Mouse (Mus musculus) kidney, postnatal 14 days (tissue): ENCODE results near the gene Large1.
A peak's percentile ranks its signal among the peaks of the same experiment; 100 is the strongest.
"Not testable (repeated sequence)": the region's sequence is repeated elsewhere in the genome, so short reads cannot be mapped to it uniquely, and the experiment has no call there.

ENCODE experiments used
- DNase-seq: peaks from one replicate; pipeline ENCODE4 v3.0.0; 2022; ENCODE audit warnings: mixed read lengths

The Large1 gene

DNA sequence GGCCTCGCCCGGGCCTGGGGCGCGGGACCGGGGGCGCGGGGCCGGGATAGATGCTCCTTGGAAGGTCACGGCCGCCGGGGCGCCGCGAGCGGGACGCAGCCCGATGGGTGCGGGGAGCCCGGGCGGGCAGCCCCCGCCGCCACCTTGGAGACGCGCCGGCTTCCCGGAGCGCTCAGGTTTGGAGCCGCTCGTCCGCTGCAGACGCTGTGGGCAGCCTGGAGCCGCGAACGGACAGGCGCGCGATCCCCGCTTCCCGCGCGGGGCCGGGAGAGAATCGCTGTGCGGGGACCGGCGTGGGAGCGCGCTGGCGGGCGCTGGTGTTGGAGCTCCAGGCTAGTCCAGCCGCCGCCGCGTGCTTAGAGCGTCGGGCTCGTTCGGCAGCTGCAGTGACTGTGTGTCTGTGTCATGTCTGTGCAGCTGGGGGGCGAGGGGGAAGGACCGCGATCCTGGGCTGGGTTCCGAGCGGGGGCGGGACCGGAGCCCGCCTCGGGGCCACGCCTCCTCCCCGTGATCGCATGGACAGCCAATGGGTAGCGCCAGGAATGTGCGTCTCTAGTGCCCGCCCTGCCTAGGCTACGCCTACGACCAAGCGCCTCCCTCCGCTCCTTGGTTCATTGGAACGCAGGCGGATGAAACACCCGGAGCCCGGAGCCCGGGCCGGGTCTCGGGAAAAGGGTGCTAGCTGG lies at the start of gene Large1:
Gene Large1 (minus strand): TSS at position 433 of the 686 bp plus-strand sequence.
- peak; percentile 99 for DNase-seq

DNA sequence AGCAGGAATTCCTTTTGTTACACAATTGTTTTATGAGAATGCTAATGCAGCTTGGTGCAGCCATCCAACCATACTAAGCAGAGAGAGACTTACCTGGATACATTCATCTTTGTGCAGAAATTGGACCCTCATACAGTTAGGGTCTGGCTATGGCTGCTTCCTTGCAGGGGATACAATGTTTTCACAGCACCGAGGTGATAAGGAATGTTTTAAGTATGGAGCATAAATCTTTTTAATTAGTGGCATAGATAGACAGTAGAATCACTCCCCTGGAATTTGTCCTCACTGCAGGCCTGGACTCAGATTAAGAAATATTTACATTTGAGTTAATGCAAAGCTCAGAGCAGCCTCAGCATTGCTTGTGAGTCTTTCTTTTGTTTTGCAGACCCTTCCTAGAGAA lies 47.0 kb upstream of the Large1 start:
- no peak for DNase-seq

DNA sequence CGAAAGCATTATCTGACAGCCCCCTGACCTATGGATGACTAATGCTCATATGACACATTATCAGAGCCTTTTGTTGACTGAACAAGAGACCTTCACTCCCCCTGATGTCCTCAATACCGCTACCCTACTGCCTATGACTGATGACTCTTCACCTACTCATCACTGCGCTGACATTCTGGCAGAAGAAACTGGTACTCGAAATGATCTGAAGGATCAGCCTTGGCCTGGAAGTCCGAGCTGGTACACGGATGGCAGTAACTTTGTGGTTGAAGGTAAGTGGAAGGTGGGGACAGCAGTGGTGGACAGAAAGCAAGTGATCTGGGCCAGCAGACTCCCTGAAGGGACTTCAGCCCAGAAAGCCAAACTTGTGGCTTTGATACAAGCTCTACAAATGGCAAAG lies 19.7 kb upstream of the Large1 start:
- DNase-seq: not testable (repeated sequence)

DNA sequence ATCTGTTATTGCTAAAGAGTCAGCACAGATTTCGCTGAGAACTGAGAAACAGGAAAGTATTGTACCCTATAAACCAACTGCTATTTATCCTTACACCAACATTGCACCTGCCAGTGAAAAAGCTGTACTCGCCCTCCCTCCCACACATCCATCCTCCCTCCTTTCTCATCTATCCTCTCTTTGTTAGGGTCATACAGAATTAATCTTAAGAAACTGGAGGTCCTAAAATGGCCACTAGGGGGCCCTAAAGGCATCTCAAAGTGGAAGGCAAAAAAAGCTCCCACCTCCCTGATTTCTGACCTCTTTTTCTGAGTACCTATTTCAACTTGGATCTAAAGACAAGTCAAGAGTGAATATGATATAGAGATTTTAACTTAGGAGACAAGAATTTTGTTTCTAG lies 2.6 kb upstream of the Large1 start:
- peak; percentile 69 for DNase-seq

DNA sequence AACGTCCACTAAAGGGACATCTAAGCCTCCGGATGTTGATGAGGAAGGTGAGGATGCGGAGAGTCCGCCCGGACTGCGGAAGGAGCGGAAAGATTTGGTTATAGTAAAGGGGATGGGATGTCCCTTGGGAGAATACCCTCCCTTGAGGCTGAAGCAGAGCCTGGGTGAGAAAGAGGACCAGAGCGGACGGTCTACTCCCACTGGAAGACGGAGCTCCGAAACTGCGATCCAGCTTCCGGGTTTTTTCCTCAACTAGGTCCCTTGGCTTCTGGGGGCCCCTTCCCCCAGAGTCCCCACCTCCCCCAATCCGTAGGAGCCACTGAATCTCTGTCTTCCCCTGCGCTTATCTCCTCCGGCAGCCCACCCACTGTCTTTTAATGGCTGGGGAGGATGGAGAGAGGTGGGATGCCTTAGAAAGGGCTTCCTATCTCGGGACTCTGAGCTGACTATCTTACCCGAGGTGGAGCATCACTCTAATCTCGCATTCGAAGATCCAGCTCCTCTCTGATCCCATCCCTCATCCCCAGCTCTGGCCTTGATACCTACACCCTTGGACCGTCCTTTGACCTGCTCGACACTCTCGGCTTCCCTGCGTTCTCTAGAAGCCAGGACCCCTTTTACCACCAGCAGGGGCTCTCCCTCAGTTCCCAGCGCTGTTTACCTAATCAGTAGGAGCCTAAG lies 1.0 kb upstream of the Large1 start:
- DNase-seq: peak; percentile 59

DNA sequence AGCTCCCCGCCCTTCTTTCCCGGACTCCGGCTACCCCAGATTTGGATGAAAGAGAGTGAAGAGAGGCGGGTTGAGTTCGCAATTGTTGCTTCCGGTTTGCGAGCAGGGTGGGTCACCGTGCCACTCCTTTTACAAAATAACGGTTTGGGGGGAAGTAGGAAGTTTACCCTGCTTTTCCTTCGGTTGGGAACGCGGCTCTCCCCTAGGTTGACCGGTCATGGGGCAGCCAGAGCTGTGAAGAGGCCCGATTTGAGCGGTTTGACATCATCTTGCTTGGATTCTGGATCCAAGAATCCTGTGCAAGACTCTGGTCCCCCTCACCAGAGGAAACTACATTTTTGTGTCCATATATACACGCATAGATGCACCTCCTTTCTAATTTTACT lies 447 bp upstream of the Large1 start:
- no peak for DNase-seq

DNA sequence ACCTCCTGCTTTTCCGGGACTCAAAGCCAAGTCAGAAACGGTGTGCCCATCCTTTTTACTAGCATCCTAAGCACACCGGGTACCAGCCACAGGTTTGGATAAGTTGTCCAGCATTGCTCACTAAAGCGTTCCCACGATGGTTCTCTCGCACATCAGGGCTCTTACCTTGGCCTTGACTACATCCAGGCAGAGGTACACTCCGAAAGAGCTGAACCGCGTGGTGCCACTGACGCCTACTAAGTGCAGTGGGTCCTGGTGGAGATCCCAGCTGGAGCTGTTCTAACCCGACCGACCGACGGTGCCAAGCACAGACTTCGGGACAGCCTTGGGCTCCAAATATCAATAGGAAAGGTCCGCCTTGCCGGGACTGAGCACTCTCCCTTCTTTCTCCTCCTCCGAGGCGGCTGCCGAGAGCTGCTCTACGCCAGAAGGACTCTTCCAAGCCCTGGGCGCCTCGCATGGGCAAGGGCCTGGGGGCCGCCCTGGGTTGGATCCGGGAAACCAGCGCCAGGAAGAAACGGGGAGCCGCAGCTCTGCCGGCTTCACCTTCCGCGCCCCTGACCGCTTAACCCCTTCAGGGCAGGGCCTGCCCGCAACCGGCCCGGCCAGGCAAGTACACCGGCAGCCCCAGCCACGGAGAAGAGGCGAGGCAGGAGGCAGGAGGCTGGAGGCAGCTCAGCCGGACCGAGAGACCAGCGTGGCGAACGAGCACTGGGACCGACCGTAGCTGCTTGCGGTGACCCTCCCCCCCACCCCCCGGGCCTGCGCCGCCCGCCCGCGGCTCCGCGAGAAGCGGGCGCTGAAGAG lies 836 bp downstream of the Large1 start:
- DNase-seq: peak; percentile 63

DNA sequence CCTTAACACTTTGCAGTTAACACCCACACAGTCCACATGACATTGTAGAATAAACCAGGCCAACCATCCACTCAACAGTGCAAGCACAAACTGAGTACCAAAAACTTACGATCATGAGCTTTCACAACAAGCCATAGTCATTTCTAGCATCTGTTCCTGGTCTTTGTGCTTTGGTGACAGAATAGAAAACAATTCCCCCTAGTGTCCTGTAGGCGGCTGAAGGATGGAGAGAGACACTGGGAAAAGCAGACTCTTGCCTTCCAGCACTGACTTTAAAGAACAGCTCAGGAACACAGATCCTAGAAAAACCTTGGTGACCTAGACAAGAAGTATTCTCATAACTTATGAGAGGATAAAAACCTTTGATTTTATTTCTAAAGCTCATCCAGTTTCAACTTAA lies 3.0 kb downstream of the Large1 start:
- DNase-seq: peak; percentile 24

DNA sequence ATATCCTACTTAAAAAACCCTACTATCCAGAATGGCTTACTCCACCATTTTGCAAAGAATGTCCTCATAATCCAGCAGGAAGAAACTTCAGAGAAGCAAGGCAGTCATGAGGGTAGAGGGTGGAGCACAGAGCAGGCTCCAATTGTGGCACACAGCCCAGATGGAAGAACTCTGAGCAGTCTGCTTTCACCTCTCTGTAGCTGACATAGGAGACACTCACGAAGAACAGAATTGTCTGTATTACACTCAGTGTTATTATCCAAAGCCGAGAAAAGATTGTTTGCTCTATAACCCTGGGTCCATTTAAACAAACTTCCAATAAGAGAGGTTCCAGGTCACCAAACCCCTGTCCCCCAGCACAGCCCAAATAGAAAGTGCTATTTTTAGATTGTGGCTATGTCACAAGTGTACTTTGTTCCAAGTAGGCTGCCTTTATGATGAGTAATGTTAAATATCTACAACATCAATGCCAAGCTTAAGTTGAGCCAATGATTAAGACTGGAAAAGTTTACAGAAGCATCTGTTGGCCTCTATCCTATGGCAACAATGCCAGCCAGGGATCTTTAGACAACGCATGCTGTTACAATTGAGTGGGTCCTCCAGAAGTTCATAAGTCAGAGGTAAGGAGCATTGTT lies 10.5 kb downstream of the Large1 start:
- peak; percentile 59 for DNase-seq

DNA sequence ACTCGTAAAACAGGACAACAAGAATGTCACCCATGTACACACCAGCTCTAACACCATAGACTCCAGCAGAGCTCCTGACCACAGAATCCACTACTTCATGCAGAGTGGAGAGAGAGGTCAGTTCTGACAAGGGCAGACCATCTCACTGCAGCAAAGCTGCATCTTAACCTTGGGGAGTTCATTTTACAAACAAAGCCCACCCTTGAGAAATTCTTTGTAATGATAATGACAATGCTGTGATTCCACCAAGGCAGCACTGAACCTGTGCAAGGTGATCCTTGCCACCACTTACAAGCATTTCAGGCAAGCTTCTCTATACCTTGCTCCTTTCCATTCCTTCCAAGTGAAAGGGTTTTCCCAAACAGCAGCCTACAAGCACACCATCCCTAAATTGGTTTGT lies 16.5 kb downstream of the Large1 start:
- no peak for DNase-seq

DNA sequence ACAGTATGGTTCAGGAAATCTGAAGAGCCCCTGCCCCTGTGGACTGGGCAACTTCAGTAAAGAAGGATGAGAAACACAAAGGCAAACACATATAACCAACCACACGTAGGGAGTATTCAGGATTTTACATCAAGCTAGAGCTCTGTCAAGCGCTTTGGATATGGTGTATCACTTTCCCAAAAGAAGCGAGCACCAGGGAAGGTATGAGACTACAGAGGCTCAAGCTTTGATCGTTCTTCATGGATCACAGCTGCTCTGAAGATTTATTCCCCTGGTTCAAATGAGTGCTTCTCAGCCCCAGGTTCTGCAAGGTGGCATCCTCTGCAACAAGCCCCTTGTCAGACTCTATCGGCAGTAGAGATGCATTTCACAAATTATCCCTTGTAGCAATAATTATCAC lies 24.2 kb downstream of the Large1 start:
- no peak for DNase-seq

DNA sequence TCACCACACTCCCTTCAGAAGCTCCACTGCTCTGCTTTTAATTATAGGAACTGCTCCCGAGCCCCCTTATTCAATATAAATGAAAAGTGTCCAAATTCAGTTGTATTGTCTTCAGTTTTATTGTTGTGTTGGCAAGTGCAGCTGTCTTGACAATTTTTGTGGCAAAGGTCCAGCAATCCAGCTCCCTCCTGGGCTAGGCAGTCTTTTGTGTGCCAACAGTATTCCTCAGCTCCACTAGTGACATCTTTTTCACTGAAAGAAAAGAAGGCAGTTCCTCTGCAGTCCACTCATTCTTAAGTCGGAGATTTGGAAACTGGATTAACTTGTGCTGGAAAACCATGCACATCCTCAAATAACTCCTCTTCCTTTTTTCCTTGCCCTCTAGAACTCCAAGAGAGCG lies 25.3 kb downstream of the Large1 start:
- DNase-seq: no peak

DNA sequence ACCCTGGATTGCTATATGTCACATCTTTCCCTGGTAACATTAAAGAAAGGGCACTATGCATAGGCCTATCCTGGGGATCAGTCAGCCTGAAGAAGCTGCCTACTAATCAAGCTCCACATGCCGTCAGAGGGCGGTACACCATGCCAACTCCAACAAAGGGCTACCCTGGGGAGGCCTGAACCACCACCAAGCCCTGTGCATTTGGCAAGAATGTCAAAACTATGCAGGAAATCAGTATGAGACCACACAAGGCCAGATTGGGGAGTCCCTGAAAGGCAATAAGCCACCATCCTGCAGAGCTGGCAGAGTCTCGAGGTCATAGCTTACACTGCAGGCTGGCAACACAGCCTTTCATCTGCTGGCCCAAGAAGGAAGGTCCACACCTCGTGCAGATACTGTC lies 28.7 kb downstream of the Large1 start:
- DNase-seq: no peak

DNA sequence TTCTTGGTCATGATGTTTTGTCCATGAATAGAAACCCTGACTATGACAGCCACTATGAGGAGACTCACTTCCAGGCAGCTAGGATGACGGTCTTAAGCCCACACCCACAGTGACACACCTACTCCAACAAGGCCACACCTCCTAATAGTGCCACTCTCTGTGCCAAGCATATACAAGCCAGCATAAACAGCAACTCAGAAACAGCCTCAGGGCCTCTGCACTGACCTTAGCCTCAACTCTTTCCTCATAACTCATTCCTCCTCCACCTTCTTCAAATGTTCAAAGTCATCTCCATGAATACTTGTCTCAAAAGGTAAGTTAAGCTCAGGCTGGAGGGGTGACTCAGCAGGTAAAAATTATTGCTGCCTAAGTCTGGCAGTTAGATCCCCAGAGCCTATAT lies 29.7 kb downstream of the Large1 start:
- no peak for DNase-seq

DNA sequence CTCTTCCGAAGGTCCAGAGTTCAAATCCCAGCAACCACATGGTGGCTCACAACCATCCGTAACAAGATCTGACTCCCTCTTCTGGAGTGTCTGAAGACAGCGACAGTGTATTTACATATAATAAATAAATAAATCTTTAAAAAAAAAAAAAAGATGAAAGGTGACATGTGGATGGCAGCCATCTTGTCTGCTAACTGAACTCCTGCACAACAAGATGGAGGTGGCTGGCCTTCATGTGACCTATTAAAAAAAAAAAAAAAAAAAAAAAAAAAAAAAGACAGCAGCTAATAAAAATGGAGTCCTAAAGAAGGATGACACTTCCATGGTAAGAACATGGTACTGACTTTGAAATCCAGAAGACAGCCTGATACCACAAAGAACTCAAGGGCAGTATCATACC lies 33.8 kb downstream of the Large1 start:
- not testable (repeated sequence) for DNase-seq

DNA sequence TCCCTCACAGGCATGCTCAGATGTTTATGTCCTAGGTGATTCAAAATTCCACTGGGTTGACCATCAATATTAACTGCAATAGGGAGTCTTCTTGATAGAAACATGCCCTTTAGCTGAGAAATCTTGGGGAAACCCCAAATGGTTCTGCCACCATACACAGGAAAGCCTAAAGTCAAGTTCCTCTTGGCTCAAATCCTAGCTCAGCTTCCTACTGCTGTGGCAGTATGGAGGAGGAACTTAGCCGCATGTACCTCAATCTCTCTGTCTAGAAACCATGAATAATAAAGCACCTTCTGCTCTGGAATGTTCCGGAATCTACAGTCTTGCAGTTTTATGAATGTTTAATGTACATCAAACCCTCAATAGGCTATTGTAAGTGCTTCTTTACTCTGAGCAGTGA lies 39.4 kb downstream of the Large1 start:
- no peak for DNase-seq

DNA sequence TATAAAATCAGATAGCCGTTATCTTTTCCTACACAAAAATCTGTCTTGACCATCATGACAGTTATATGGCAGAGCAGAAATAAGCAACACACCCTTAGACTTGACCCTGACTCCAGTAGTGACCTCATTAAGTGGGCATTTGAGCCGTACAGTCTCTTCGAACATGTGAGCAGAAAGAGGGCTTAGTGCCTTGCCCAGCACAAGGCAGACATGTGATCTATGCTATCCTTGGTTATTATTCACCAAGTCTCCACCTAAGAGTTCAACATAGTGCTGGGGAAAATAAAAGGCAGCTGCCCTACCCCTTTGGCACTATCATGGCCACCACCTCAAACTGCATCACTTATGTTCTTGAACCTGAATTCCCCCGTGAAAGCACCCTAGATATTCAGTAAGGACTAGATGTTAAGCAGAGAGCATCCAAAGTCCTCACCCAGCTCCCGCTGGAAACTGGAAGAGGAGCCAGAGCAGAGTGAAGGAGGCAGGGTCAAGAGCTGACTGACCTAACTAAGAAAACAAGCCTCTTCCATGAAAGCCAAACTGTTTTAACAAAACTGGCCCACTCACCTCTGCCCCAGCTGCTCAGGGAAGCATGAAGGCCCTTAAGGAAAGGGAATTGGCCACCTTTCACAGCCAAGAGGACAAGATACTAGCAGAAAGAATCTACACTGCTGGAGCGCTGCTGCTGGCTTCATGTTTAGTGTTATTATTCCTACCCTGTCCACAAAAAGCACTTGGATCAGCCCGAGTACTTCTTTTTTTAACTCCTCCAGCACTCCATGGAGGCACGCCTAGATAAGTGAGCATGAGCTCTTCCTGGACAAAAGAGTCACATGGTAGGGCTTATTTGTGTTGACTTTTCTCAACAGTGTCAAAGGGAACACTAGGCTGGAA lies 40.4 kb downstream of the Large1 start:
- peak; percentile 66 for DNase-seq

DNA sequence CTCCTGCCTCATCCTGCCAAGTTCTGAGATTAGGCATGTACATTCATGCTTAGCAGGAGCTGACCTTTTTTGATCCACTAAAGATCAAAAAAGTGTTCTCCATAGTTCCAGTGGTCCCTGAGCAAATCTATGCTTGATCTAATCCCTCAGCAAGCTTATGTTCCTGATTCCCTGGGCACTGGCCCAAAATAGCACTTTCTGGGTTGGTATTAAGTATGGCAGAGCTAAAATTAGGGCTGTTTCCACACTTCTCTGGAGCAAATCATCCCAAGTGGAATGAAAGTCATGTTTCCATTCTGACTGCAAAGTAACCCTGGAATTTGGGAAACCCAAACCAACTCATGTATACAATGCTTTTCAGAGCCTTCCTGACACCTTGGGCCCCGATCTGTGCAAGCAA lies 42.9 kb downstream of the Large1 start:
- no peak for DNase-seq

DNA sequence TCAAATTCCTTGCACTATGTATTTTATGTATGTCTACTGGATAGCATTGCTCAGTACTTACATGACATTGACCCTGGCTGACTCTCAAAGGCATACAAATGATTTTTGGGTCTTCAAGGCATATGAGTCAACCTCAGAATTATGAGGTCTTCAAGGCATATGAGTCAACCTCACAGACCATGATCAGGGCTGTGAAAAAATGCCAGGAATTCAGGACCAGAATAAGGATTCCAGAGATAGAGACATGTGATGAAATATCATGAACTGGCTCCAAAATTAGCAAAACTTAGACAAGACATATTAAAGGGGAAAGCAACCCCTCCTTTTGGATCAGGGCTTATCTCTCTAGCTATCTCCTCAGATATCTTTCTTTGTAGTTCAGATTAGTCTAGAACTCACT lies 43.3 kb downstream of the Large1 start:
- DNase-seq: no peak

DNA sequence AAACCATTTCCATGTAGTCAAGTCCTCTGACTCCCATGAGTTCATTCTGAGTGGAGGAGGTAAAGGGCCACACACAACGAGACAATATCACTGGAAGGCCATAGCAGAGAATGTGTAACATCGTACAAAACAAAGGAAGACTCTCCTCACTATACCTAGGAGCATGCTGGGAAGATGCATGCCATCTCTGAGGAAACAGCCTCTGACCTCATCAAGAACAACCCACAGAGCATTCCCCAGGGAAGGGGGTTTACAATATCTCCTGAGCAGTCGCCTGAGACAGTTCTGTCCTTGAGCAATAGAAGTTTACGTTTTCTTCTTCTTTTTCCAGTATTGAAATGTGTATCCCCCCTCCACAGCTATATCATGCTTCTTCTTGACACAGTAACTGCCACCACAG lies 49.4 kb downstream of the Large1 start:
- no peak for DNase-seq

DNA sequence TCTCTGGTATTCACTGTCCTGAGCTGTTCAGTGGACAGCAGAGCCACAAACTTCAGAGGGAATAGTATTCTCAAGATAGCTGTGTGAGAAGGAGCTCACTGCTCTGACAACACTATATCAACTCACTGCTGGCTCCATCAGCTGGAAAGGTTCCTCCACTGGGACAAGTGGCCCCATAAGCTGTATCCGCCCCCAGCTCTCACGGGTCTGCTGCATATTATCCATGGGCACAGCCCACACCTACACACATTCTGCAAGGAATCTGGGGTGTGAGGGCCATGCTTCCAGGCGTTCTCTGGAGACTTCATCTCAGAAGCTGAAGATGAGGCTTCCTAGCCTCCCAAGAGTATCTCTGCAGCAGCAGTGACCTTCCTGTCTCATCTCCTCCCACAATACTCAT lies 50.4 kb downstream of the Large1 start:
- DNase-seq: no peak

DNA sequence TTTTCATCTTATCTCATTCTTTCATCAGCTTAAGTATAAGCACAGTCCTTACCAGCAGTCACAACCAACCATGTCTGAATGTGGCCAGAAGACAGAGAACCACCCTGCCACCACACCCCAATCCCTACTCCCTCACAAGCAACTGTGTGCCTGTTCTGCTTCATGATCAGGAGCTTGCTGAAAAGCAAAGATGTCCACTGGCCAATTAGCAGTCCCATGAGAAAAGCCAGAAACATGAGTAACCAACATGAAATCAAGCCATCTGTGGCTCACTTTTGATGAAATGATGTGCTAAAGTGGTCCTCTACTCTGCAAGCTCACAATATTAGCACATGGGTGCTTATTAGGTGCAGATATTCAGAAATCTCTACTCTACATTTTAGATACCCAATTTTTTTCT lies 57.8 kb downstream of the Large1 start:
- no peak for DNase-seq
